Mouse (Mus musculus): ENCODE measurements around the gene Gm49325.
"Not testable (repeated sequence)": the region's sequence is repeated elsewhere in the genome, so short reads cannot be mapped to it uniquely, and the experiment has no call there.

DNA sequence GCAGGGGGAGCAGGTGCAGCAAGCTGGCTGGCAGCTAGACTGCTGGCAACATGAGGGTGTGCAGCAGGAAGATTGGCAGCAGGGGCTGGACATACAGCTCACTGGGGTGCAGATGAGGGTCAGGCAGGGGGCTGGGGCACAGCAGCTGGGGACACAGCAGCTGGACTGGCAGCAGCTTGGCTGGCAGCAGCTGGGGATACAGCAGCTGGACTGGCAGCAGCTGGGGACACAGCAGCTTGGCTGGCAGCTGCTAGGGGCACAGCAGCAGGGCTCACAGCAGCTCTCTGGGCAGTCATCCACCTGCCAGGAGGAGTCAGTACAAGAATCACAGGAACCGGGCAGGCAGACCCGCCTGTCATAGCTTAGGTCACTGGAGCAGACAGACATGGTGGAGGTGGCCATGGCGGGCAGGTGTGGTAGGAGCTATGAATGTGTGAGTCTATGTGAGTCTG lies 84.4 kb downstream of the Gm49325 start, which contains the start of gene Gm19402:
- TF ChIP-seq CTCF (IDR thresholded peaks at IDR 0.05; ENCODE audit: control insufficient read depth, insufficient read depth, low read length); POLR2A (IDR thresholded peaks at IDR 0.05; ENCODE audit: borderline replicate concordance, control insufficient read depth, low read depth, low read length): not testable (repeated sequence)

Data from bone marrow, adult 2 months (tissue).